Mouse (Mus musculus): ENCODE results near the gene Ksr2. TPM values are rescaled to one million over a fixed set of nuclear protein-coding genes. Genes with fewer than 3 reads are reported as not detected.

Ksr2 gene
- polyA plus RNA-seq, 1 experiment from 2014 or later = 7.5 TPM

- Histone ChIP-seq H3K4me1 (replicated peaks; ENCODE audit: control insufficient read depth, insufficient read depth, low read length) (no peaks in the 10 kb centered on the region), H3K4me3 (replicated peaks; ENCODE audit: low read length) (no peak overlapping the region), H3K36me3 (ENCODE audit: control insufficient read depth, insufficient read depth) (peaks cover 25% of the 10 kb centered on the region), H3K27me3 (replicated peaks; ENCODE audit: control insufficient read depth, insufficient read depth, low read length) (no peaks in the 10 kb centered on the region), H3K9ac (replicated peaks; ENCODE audit: low read depth, low read length) (no peak overlapping the region), H3K4me2 (ENCODE audit: low read length) (no peak overlapping the region), H3K9me3 (ENCODE audit: control insufficient read depth, low read length) (no peaks in the 10 kb centered on the region), H3K27ac (ENCODE audit: low read length) (no peak overlapping the region)
- ATAC-seq = no peak
- 83% methylated on average over 4 of the region's 4 CpGs for WGBS
These were observed 33.6 kb upstream of the Ksr2 start for GRCm38 (mm10) chr5:117380199-117380598.

- Histone ChIP-seq H3K9me3 (ENCODE audit: control insufficient read depth, low read length) (no peaks in the 10 kb centered on the region), H3K36me3 (ENCODE audit: control insufficient read depth, insufficient read depth) (peaks cover 13% of the 10 kb centered on the region; the same call in 1 of the 2 replicates), H3K4me3 (replicated peaks; ENCODE audit: low read length) (no peak overlapping the region), H3K27ac (ENCODE audit: low read length) (no peak overlapping the region), H3K27me3 (replicated peaks; ENCODE audit: control insufficient read depth, insufficient read depth, low read length) (no peaks in the 10 kb centered on the region), H3K4me2 (ENCODE audit: low read length) (no peak overlapping the region), H3K4me1 (replicated peaks; ENCODE audit: control insufficient read depth, insufficient read depth, low read length) (no peaks in the 10 kb centered on the region), H3K9ac (replicated peaks; ENCODE audit: low read depth, low read length) (no peak overlapping the region)
- ATAC-seq = no peak
- 80% methylated on average over 7 of the region's 7 CpGs for WGBS
These were observed 32.0 kb upstream of the Ksr2 start for GRCm38 (mm10) chr5:117381785-117382184.

GRCm38 (mm10) chr5:117383198-117383597 is 30.6 kb upstream of the Ksr2 start:
- H3K9me3 ChIP-seq (ENCODE audit: control insufficient read depth, low read length) = no peaks in the 10 kb centered on the region
- H3K27me3 ChIP-seq (replicated peaks; ENCODE audit: control insufficient read depth, insufficient read depth, low read length) = no peaks in the 10 kb centered on the region
- peaks cover 8% of the 10 kb centered on the region for H3K4me1 ChIP-seq (replicated peaks; ENCODE audit: control insufficient read depth, insufficient read depth, low read length)
- 77% methylated on average over 12 of the region's 12 CpGs for WGBS
- H3K36me3 ChIP-seq (ENCODE audit: control insufficient read depth, insufficient read depth) = peaks cover 10% of the 10 kb centered on the region; the same call in 1 of the 2 replicates
- ATAC-seq = no peak
- no peak overlapping the region for H3K4me2 ChIP-seq (ENCODE audit: low read length)
- no peak overlapping the region for H3K27ac ChIP-seq (ENCODE audit: low read length)
- H3K4me3 ChIP-seq (replicated peaks; ENCODE audit: low read length) = no peak overlapping the region
- H3K9ac ChIP-seq (replicated peaks; ENCODE audit: low read depth, low read length) = no peak overlapping the region

- H3K4me3 ChIP-seq (replicated peaks; ENCODE audit: low read length) = peak overlapping the region; percentile 80
- peak overlapping the region; percentile 70 for H3K4me2 ChIP-seq (ENCODE audit: low read length)
- H3K4me1 ChIP-seq (replicated peaks; ENCODE audit: control insufficient read depth, insufficient read depth, low read length) = peaks cover 12% of the 10 kb centered on the region
- WGBS = 9% methylated on average over 16 of the region's 16 CpGs
- no peaks in the 10 kb centered on the region; the same call in 1 of the 2 replicates for H3K36me3 ChIP-seq (ENCODE audit: control insufficient read depth, insufficient read depth)
- H3K27ac ChIP-seq (ENCODE audit: low read length) = peak overlapping the region; percentile 53
- no peaks in the 10 kb centered on the region for H3K27me3 ChIP-seq (replicated peaks; ENCODE audit: control insufficient read depth, insufficient read depth, low read length)
- H3K9ac ChIP-seq (replicated peaks; ENCODE audit: low read depth, low read length) = peak overlapping the region; percentile 87
- peak; percentile 19; the same call in 1 of the 2 replicates for ATAC-seq
- peaks cover 2% of the 10 kb centered on the region; the same call in 1 of the 2 replicates for H3K9me3 ChIP-seq (ENCODE audit: control insufficient read depth, low read length)
These were observed 25.5 kb upstream of the Ksr2 start for GRCm38 (mm10) chr5:117388296-117388751.

GRCm38 (mm10) chr5:117388877-117389276 is 24.9 kb upstream of the Ksr2 start, which contains the start of gene Rfc5:
TSS of gene Rfc5 (minus strand) at chr5:117389047.
- H3K9ac ChIP-seq (replicated peaks; ENCODE audit: low read depth, low read length) = peak within 1 kb of the TSS; percentile 87
- peak within 1 kb of the TSS; percentile 80 for H3K4me3 ChIP-seq (replicated peaks; ENCODE audit: low read length)
- peak within 1 kb of the TSS; percentile 70 for H3K4me2 ChIP-seq (ENCODE audit: low read length)
- peaks cover 2% of the 10 kb centered on the region; the same call in 1 of the 2 replicates for H3K9me3 ChIP-seq (ENCODE audit: control insufficient read depth, low read length)
- ATAC-seq = peak; percentile 99
- under 1% methylated on average over 43 of the region's 44 CpGs for WGBS
- H3K27ac ChIP-seq (ENCODE audit: low read length) = peak within 1 kb of the TSS; percentile 53
- H3K27me3 ChIP-seq (replicated peaks; ENCODE audit: control insufficient read depth, insufficient read depth, low read length) = no peaks in the 10 kb centered on the region
- H3K4me1 ChIP-seq (replicated peaks; ENCODE audit: control insufficient read depth, insufficient read depth, low read length) = peaks cover 12% of the 10 kb centered on the region
- H3K36me3 ChIP-seq (ENCODE audit: control insufficient read depth, insufficient read depth) = no peaks in the 10 kb centered on the region; the same call in 1 of the 2 replicates

GRCm38 (mm10) chr5:117390895-117391294 is 22.9 kb upstream of the Ksr2 start:
- Histone ChIP-seq H3K9me3 (ENCODE audit: control insufficient read depth, low read length) (peaks cover 2% of the 10 kb centered on the region; the same call in 1 of the 2 replicates), H3K4me2 (ENCODE audit: low read length) (no peak overlapping the region), H3K4me3 (replicated peaks; ENCODE audit: low read length) (no peak overlapping the region), H3K27me3 (replicated peaks; ENCODE audit: control insufficient read depth, insufficient read depth, low read length) (no peaks in the 10 kb centered on the region), H3K27ac (ENCODE audit: low read length) (no peak overlapping the region), H3K36me3 (ENCODE audit: control insufficient read depth, insufficient read depth) (no peaks in the 10 kb centered on the region), H3K9ac (replicated peaks; ENCODE audit: low read depth, low read length) (no peak overlapping the region), H3K4me1 (replicated peaks; ENCODE audit: control insufficient read depth, insufficient read depth, low read length) (peaks cover 12% of the 10 kb centered on the region)
- 93% methylated on average over 1 of the region's 1 CpGs for WGBS
- no peak for ATAC-seq

- Histone ChIP-seq H3K36me3 (ENCODE audit: control insufficient read depth, insufficient read depth) (no peaks in the 10 kb centered on the region), H3K27ac (ENCODE audit: low read length) (no peak overlapping the region), H3K4me1 (replicated peaks; ENCODE audit: control insufficient read depth, insufficient read depth, low read length) (no peaks in the 10 kb centered on the region), H3K27me3 (replicated peaks; ENCODE audit: control insufficient read depth, insufficient read depth, low read length) (no peaks in the 10 kb centered on the region), H3K4me3 (replicated peaks; ENCODE audit: low read length) (no peak overlapping the region), H3K4me2 (ENCODE audit: low read length) (no peak overlapping the region), H3K9me3 (ENCODE audit: control insufficient read depth, low read length) (peaks cover 2% of the 10 kb centered on the region; the same call in 1 of the 2 replicates), H3K9ac (replicated peaks; ENCODE audit: low read depth, low read length) (no peak overlapping the region)
- no peak for ATAC-seq
- 88% methylated on average over 5 of the region's 5 CpGs for WGBS
These were observed 18.0 kb upstream of the Ksr2 start for GRCm38 (mm10) chr5:117395834-117396233.

- Histone ChIP-seq H3K36me3 (ENCODE audit: control insufficient read depth, insufficient read depth) (no peaks in the 10 kb centered on the region), H3K4me1 (replicated peaks; ENCODE audit: control insufficient read depth, insufficient read depth, low read length) (no peaks in the 10 kb centered on the region), H3K27ac (ENCODE audit: low read length) (no peak overlapping the region), H3K27me3 (replicated peaks; ENCODE audit: control insufficient read depth, insufficient read depth, low read length) (no peaks in the 10 kb centered on the region), H3K4me3 (replicated peaks; ENCODE audit: low read length) (no peak overlapping the region), H3K9ac (replicated peaks; ENCODE audit: low read depth, low read length) (no peak overlapping the region), H3K4me2 (ENCODE audit: low read length) (no peak overlapping the region), H3K9me3 (ENCODE audit: control insufficient read depth, low read length) (peaks cover 2% of the 10 kb centered on the region; the same call in 1 of the 2 replicates)
- ATAC-seq = no peak
- WGBS = 68% methylated on average over 6 of the region's 6 CpGs
These were observed 17.2 kb upstream of the Ksr2 start for GRCm38 (mm10) chr5:117396596-117397014.

- Histone ChIP-seq H3K27me3 (replicated peaks; ENCODE audit: control insufficient read depth, insufficient read depth, low read length) (no peaks in the 10 kb centered on the region), H3K4me3 (replicated peaks; ENCODE audit: low read length) (no peak overlapping the region), H3K9me3 (ENCODE audit: control insufficient read depth, low read length) (no peaks in the 10 kb centered on the region), H3K9ac (replicated peaks; ENCODE audit: low read depth, low read length) (no peak overlapping the region), H3K4me1 (replicated peaks; ENCODE audit: control insufficient read depth, insufficient read depth, low read length) (no peaks in the 10 kb centered on the region), H3K27ac (ENCODE audit: low read length) (no peak overlapping the region), H3K4me2 (ENCODE audit: low read length) (no peak overlapping the region), H3K36me3 (ENCODE audit: control insufficient read depth, insufficient read depth) (no peaks in the 10 kb centered on the region)
- no peak for ATAC-seq
- WGBS = 85% methylated on average over 6 of the region's 6 CpGs
These were observed 16.4 kb upstream of the Ksr2 start for GRCm38 (mm10) chr5:117397371-117397770.

All from forebrain, embryonic 16.5 days (tissue).